Mouse (Mus musculus) CH12.LX (cell line): ENCODE data around the gene Usp49.

ENCODE experiments used
- CTCF ChIP-seq, 2 experiments: IDR thresholded peaks in 1 of 2; conservative IDR thresholded peaks in 1 of 2; 2 replicates each; pipeline ENCODE4 v1.5.1; 2011 to 2012; ENCODE audit warnings: low read depth in 2 of 2, low read length in 2 of 2, improper control_type of control experiment in 1 of 2, inconsistent platforms in 1 of 2, mild to moderate bottlenecking in 1 of 2, moderate library complexity in 1 of 2
- E2F4 ChIP-seq: IDR thresholded peaks from 2 replicates; pipeline ENCODE4 v1.6.1; 2011; ENCODE audit warnings: low read depth, low read length, improper control_type of control experiment; ENCODE audit not compliant: insufficient replicate concordance
- EP300 ChIP-seq: IDR thresholded peaks from 2 replicates; pipeline ENCODE4 v1.6.1; 2011; ENCODE audit warnings: low read length, improper control_type of control experiment
- IRF4 ChIP-seq: IDR thresholded peaks from 2 replicates; pipeline ENCODE4 v1.6.1; 2014; ENCODE audit warnings: low read depth, mild to moderate bottlenecking, inconsistent platforms, low read length, improper control_type of control experiment
- MAZ ChIP-seq: IDR thresholded peaks from 2 replicates; pipeline ENCODE4 v1.6.1; 2012; ENCODE audit warnings: low read depth, mild to moderate bottlenecking, inconsistent platforms, low read length, improper control_type of control experiment, moderate library complexity
- MXI1 ChIP-seq: IDR thresholded peaks from 2 replicates; pipeline ENCODE4 v1.6.1; 2011; ENCODE audit warnings: mild to moderate bottlenecking, low read depth, low read length, improper control_type of control experiment
- PAX5 ChIP-seq: IDR thresholded peaks from 2 replicates; pipeline ENCODE4 v1.6.1; 2012; ENCODE audit warnings: low read length, inconsistent platforms, mixed read lengths
- POLR2A ChIP-seq: IDR thresholded peaks from 2 replicates; pipeline ENCODE4 v1.6.1; 2011; ENCODE audit warnings: low read depth, mild to moderate bottlenecking, improper control_type of control experiment, low read length
- SMC3 ChIP-seq: IDR thresholded peaks from 2 replicates; pipeline ENCODE4 v1.6.1; 2011; ENCODE audit warnings: low read depth, low read length, improper control_type of control experiment
- TCF12 ChIP-seq: IDR thresholded peaks from 2 replicates; pipeline ENCODE4 v1.6.1; 2014; ENCODE audit warnings: low read depth, mild to moderate bottlenecking, inconsistent platforms, low read length, improper control_type of control experiment
- ZNF384 ChIP-seq: IDR thresholded peaks from 2 replicates; pipeline ENCODE4 v1.6.1; 2012; ENCODE audit warnings: low read depth, low read length, improper control_type of control experiment, inconsistent platforms

GRCm38 (mm10) chr17:47630678-47631065 lies at the start of gene Usp49:
- TF ChIP-seq EP300 = no peak
- TF ChIP-seq PAX5 = no peak
- TF ChIP-seq POLR2A = no peak
- no peak for TF ChIP-seq CTCF (conservative IDR thresholded peaks at IDR 0.05 in 1 of 2, IDR thresholded peaks at IDR 0.05 in 1 of 2; ENCODE audit: low read depth in 2 of 2, low read length in 2 of 2)
- TF ChIP-seq IRF4 = no peak
- no peak for TF ChIP-seq ZNF384
- TF ChIP-seq MXI1 = no peak
- TF ChIP-seq MAZ = no peak
- TF ChIP-seq SMC3 = no peak
- no peak for TF ChIP-seq E2F4
- no peak for TF ChIP-seq TCF12
